Mouse (Mus musculus) CD4-positive helper T cell, adult 2 months (primary cell): Measurements from ENCODE around the gene Ubqln4.

ENCODE experiments used
- DNase-seq: peaks from one replicate; pipeline ENCODE4 v3.0.0-alpha.2; 2012; ENCODE audit warnings: low read depth, missing footprints, low spot score

The Ubqln4 gene

DNA sequence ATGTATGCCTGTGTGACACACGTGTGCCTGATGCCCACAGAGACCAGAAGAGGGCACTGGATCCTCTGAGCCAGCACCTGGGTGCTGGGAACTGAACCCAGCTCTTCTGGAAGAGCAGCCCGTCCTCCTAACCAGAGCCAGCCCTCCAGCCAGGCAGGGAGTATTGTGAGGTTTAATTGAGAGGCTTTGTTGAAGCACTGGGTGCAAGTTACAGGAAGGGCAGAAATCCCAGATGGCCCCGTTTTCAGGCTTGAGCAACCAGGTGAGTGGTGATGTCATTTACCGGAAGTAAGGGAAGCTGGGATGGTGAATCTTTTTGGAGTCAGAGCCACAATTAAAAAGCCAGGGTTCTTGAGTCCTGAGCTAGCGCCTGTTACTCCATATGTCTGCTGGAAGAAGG is 28.5 kb upstream of the Ubqln4 start:
- no peak for DNase-seq

DNA sequence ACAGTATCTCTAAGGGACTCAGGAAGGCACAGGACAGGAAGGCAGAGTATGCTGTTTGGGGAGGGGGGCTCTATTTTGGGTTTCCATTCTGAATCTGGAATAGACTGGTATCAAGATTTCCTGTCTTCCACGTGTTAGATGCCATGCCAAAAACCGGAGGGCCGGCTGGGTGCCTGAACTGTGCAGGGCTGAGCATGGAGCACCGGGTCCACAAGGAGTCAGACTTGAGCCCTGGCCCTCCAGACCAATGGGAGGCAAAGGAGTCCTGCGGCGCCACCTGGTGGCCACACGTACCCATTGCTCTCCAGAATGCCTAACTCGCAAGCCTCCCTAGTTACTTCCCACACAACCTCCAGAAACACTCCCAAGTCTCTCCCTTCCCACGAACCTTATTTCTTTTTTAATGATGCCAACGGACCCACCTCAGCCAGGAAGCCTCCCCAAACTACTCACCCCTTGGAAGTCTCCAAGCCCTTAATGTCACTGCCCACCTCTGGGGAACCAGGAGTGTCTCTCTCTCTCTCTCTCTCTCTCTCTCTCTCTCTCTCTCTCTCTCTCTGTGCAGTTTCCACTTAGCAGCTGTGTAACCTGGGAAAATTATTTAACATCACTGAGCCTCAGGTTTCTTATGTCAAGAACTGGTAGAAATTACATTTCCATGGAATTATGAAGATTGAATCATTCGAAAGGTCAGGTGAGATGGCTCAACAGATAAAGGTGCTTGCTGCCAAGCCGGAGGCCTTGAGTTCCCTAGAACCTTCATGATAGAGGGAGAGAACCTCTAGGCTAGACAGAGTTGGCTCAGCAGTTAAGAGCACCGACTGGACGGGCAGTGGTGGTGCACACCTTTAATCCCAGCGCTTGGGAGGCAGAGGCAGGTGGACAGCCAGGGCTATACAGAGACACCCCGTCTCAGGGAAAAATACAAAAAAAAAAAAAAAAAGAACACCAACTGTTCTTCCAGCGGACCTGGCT is 27.1 kb upstream of the Ubqln4 start:
- DNase-seq = peak; percentile 87

DNA sequence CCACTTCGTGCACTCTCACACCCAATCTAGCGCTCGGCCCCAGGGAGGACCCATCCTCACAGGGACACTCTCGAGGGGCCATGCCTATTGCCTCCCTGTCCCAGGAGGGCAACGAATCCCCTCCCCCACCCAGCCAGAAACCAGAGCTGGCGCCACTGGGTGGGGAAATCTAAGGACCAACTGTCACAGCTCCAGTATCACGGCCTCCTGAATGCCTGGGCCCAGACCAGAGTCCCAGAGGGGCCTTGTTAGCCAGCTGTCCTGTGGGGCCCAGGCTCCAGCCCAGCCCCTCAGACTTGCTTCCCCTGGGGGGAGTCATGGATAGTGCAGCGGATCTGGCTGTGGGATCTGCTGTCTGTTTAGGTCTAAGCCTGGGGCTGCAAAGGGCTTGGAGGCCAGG is 26.0 kb upstream of the Ubqln4 start:
- DNase-seq = no peak

DNA sequence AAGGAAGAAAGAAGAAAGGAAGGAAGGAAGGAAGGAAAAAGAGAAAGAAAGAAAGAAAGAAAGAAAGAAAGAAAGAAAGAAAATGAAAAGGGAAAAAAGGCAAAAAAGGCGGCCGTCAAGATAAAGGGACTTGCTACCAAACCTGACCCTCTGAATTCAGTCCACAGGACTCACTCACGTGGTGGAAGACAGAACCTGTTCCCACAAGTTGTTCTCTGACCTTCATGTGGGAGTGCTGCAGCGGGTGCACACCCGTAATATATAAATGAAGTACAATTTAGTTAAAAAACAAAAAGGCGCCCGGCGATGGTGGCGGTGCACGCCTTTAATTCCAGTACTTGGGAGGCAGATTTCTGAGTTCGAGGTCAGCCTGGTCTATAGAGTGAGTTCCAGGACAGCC is 24.9 kb upstream of the Ubqln4 start:
- DNase-seq = no peak

DNA sequence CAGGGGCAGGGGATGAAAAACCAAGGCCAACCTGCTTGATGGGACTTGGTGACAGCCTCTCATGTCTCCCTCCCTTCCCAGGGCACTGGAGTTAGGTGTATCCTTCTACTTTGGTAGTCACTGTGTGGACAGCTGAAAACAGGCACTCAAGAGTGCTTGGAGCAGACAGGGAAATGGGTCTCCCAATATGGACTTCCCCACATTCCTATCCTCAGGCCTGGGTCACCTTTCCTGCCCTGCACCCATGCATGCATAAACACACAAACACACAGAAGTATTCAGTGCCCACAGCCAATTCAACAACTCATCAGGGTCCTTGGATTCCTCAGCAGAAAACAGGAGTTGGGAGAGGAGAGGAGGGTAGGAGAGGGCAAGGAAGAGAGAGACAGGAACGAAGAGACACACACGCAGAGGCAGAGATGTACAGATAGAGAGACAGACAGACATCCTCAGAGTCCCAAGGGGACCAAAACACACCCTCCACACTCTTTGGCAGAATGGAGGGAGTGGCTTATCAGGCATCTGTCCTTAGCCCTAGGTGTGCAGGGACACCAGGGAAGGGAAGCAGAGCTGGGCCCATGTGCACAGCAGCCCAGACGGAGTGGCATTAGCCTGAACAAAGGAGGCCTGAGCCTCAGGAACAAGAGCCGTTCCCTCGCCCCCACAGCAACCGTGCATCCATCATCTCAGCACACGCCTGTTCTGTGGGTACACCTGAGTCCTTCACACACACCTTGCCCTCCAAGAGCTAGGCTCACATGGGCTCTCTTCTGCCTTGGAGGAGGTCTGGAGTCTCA is 24.2 kb upstream of the Ubqln4 start:
- DNase-seq = no peak

DNA sequence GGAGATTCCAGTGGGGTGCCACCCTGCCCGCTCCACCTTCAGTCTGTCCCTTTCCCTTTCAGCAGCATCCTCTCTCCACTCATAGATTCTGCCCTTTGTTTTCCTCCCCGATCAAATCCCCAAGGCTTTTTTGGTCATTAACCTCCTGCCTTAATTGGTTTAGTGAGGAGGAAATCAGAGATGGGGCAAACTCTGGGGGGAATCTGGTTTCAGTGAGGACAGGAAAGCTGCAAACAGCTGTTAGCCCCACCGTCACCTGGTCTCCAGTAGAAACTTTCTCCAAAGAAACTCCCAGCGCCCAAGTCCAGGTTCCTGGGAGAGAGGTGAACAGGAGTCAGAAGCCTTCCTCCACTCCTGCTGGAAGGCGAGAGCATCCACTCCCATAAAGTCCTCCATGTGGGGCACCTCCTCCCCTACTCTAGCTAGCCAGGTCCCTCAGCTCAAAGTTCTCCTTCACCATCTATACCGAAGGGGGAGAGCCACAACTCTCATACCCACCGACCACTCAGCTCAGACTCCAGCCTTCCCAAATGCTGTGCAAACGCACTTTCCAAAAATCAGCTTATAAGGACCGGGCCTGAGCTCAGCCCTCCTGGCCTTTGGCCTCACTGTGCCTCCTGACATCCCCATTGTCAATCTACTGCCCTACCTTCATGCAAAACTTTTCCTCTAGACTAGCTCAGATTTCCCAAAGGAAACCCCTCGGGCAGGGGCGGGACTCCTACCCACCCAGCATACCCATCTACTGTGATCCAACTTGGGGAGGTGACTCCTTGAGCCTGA is 23.3 kb upstream of the Ubqln4 start:
- DNase-seq = no peak

DNA sequence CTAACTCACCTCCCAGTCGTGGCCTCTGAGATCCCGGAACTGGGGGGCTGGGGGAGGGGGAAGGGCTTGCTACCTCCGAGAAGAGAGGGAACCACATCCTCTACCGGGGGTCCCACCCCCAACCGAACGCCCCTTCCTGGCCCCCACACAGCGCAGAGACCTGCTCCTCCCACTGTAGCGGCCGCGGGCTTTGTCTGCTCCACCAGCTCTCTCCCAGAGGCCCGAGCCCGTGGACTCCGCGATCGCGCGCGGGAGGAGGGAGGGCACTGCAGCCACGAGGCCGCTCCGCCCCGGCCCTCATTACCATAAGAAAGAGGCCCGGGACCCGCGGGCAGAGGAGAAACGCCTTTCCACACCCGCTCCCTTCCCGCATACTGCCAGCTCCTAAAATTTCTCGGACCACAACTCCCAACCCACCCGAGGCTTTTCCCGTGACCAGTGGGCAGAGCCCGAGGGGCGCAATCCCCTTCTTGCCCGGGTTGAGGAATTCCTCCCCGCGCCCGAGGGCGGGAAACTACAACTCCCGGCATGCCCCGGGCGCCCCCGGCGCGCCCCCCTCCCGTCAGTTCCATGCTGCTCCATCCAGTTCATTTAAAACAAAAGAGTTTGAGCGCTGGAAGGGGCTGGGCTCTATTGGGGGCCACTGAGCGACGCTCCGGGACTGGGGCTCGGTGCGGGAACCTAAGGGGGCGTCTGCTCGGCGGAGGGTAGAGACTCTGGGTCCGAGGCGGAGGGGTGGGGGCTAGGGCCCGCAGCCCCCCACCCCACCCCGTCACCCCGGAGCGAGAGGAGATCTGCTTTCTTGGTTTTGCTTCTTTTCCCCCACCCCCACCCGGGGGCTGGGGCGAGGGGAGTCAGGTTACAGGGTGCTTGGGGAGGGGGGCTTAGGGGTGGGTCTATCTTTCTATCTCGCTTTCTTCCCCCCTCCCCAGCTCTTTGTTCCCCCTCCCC is 21.9 kb upstream of the Ubqln4 start:
- DNase-seq = peak; percentile 85

DNA sequence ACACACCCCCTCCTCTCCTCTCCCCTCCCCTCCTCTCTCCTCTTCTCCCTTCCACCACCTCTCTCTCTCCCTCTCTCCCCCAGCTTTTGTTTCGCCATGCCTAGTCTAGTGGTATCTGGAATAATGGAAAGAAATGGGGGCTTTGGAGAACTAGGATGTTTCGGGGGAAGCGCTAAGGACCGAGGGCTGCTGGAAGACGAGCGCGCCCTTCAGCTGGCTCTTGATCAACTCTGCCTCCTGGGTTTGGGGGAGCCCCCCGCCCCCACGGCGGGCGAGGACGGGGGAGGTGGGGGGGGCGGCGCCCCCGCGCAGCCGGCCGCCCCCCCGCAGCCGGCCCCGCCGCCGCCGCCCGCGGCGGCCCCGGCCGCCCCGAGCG is 21.3 kb upstream of the Ubqln4 start, which contains the start of gene Mex3a:
TSS of gene Mex3a (plus strand) at position 97 of the 376 bp plus-strand sequence.
- no peak for DNase-seq

DNA sequence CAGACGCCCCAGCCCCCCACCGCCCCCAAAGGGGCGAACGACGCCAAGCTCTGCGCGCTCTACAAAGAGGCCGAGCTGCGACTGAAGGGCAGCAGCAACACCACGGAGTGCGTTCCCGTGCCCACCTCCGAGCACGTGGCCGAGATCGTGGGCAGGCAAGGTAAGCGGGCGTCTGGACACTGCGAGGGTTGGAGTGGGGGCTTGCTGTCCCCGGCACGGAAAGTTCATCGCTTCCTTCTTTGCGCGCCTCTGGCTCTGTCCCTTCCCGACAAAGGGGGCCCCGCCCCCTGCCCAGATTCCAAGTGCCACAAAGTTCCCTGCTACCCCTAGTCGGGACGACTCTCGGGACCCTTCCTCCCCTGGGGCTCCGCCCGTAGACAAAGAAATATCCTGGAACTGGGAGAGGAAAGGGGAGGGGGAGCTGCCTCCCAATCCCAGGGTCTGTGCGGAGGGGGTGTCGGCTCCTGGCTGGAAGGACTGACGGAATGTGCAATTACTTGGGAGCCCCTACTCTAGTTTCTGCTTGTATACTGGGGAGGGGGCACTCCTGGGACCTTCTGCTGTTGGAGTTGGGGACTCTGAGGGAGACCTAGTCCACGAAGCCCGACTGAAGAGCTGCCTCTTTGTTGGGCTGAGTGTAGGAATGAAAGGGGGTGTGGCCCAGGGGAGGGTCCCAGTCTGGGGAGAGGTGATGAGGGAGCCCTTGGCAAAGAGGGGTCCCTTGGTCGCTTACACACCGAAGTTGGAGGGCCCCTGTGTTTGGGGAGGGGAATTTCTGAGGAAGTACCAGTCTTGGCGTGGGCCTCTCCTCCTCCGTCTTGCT is 20.7 kb upstream of the Ubqln4 start:
- peak; percentile 28 for DNase-seq

DNA sequence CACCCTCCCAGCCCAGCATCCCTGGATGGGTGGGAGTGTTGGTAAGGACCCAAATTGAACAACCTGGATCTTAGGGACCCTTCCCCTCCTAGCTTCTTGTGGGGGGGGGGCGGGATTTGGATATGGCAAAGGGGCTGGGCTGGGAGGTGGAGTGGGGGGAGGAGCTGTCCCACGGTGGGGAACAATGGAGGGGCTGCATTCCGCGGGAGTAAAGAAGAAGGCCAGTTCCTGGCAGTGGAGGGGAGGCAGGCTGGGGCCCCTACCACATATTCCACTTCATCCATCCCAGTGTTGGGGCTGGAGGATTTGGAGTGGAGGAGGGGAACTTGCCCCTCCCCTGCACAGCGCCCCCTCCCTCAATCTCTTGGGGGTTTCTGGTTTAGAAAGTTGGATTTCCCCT is 19.9 kb upstream of the Ubqln4 start:
- no peak for DNase-seq

DNA sequence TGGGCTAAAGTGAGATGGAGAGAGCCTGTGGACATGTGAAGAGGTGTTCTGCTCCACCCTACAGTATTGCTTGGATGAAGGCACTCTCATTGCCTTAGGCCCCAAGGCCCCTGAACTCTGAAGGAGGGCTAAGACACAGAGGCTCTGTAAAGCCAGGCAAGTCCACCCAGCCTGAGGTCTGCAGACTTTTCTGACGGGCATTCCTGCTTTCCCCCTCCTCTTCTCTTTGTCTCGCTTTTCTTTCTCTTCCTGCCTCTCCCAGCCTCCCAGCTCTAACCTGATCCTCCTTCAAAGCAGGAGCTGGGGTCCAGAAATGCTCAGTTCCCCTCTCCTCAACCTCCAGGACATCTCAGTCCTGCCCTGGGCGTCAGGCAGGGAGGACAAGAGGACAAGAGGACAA is 18.6 kb upstream of the Ubqln4 start:
- DNase-seq = no peak

DNA sequence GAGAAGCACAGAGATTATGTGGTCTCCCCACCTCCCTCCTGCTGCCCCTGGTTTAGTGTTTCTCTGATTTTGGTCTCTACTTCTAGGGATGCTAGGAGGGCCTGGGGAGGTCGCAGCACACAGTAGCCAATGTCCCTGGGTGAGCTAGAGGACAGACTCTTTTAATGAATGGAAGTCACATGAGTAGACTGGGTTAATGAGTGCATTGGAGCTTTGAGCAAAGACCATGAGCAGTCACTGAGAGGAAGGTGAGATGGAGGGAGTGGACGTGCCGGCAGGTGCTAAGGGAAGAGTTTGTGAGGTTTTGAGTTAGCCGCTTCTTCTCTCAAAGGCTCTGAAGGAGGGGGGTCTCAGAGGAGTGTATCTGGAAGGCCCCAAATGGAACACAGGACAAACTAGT is 18.0 kb upstream of the Ubqln4 start:
- DNase-seq = no peak

DNA sequence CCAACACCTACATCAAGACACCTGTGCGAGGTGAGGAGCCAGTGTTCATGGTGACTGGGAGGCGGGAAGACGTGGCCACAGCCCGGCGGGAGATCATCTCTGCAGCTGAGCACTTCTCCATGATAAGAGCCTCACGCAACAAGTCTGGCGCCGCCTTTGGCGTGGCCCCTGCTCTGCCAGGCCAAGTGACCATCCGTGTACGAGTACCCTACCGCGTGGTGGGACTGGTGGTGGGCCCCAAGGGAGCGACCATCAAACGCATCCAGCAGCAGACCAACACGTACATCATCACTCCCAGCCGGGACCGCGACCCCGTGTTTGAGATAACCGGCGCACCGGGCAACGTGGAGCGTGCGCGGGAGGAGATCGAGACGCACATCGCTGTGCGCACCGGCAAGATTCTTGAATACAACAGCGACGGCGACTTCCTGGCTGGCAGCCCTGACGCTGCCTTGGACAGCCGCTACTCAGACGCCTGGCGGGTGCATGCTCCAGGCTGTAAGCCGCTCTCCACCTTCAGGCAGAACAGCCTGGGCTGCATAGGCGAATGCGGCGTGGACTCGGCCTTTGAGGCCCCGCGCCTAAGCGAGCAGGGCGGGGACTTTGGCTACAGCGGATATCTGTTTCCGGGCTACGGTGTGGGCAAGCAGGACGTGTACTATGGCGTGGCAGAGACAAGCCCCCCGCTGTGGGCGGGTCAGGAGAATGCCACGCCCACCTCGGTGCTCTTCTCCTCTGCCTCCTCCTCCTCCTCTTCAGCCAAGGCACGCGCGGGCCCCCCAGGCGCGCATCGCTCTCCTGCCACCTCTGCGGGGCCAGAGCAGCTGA is 17.2 kb upstream of the Ubqln4 start:
- DNase-seq = peak; percentile 27

DNA sequence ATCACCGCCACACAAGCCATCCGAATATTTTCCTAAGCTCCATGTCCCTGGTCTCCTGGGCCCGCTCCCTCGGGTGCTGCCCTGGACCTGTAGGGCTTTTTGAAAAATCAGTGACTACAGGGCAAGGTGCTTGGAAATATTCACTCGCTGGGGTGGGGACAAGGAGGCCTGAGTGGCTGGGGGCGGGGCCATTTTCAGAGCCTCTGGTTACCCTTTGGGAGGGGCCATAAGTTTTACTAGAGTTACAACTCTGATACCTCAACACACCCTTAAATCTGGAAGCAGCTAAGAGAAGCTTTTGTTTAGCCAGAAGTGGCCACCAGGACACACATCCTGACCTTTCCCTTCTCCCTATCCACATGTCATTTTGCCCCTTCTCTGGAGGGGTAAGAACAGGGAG is 16.4 kb upstream of the Ubqln4 start:
- no peak for DNase-seq

DNA sequence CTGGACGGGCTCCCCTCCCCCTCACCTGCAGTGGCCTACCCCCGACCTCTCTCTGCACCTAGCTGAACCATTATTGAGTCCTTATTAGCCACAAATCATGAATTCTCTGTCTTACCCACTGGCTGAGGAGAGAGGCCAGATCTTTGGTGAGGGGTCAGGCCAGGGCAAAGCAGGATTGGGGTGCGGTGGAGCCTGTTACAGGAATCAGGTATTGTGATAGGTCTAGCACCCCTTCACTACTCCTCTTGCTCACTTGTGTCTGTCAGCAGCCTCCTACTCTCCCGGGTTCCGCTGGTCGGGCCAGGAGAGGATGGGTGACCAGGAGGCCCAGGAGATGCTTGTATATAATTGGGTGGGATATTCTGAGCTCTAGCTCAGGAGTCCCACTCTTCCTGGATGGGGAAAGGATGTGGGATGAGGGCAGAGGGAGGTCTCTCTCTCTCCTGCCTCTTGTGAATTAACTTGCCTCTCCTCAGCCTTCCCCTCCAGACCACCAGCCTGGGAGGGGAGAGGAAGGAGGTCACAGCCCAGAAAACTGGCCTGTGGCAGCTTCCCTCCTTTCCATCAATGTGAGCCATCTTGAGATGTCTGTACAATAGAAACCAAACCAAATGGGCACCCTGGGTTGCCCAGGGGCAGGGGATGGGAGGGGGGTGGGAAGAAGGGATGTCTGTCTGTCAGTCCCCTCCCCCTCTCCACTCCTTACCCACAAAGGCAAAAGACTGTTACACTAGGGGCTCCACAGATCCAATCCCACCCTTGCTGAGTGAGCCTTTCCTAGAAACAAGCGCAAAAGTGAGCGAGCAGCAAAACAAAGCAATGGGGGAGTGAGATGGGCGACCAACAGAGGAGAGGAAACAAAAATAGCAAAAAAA is 15.1 kb upstream of the Ubqln4 start:
- DNase-seq = no peak

DNA sequence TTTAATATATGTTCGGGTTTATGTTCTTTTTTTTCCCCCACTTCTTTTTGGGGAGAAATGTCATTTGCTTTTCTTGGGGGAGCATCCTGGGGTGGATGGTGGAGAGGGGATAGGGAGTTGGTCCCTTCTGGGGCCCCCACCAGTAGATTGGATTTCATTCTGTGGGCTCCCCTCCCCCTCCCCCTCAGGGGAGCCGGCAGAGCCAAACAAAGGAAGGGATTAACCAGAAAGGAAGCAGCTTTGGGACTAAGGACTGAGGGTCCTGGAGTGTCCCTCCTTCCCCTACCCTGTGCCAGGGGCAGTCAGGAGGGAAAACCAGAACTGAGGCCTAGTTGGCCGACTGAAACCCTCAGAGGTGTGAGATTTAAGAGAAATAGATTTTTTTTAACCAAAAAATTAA is 14.2 kb upstream of the Ubqln4 start:
- no peak for DNase-seq

DNA sequence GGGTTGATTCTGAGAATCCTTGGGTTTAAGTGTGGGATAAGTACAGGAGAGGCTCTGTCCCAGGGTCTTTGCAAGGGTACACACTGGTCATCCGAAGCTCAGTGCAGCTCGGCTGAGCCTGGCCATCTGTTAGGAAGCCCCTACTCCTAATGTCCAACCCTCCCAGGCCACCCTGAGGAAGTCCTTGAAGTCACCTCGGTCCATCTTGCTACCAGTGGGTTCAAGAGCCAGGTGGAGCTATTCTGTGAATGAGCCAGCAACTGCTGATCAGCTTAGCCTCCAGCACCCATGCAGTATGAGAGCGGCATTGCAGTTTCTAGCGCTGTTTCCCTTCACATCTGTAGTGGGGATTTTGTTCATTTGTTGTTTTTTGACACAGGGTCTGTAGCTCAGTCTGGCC is 13.5 kb upstream of the Ubqln4 start:
- no peak for DNase-seq
